Mouse (Mus musculus) heart, adult 8-10 months (tissue): ENCODE measurements around the gene Stac2. TPM values are rescaled to one million over a fixed set of nuclear protein-coding genes. Genes with fewer than 3 reads are reported as not detected.

ENCODE experiments used
- DNase-seq: peaks from one replicate; pipeline ENCODE4 v3.0.0; 2022; ENCODE audit warnings: low spot score
- total RNA-seq, 4 experiments: library from RNA; stranded (reverse); gene quantifications; 2 replicates each; pipeline ENCODE4 v1.2.4; 2022

The Stac2 gene
- total RNA-seq, 4 experiments from 2014 or later = 0.16 to 0.23 (median 0.19) TPM

DNA sequence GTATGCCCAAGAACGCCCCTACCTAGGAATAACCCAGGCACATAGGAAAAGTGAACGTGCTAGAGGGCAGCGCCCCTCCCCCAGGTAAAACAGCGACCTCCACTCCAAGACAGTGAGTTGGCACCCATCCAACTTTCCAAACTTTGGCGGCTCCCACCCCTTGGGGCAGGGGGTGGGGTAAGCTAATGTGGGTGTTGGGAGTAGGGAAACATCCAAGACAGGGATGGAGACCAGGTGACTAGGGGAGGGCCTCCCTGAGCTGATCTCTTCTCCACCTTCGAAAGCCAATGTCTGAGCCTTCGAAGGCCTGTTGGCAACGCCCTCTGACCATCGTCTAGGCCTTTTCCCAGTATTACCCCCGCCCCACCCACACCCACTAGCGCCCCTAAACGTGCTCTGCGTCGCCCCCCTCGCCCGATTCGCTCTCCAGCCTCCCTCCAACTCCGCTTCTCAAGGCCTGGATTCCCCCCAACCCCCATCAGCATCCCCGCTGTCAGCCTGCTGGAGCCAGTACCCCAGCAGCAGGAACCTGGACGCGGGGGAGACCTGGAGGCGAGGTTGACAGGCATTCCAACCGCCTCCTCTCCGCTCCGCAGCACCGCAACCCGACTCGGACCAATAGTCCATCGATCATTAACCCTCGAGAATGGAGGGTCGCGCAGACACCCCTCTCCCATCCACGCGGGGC lies 31.6 kb downstream of the Stac2 start:
- DNase-seq = no peak

- DNase-seq = no peak
Measured at GRCm38 (mm10) chr11:98021118-98021517, 32.1 kb downstream of the Stac2 start.

- no peak for DNase-seq
Measured at GRCm38 (mm10) chr11:98020710-98021109, 32.6 kb downstream of the Stac2 start.

GRCm38 (mm10) chr11:98019883-98020610 lies 33.2 kb downstream of the Stac2 start:
- DNase-seq = no peak

DNA sequence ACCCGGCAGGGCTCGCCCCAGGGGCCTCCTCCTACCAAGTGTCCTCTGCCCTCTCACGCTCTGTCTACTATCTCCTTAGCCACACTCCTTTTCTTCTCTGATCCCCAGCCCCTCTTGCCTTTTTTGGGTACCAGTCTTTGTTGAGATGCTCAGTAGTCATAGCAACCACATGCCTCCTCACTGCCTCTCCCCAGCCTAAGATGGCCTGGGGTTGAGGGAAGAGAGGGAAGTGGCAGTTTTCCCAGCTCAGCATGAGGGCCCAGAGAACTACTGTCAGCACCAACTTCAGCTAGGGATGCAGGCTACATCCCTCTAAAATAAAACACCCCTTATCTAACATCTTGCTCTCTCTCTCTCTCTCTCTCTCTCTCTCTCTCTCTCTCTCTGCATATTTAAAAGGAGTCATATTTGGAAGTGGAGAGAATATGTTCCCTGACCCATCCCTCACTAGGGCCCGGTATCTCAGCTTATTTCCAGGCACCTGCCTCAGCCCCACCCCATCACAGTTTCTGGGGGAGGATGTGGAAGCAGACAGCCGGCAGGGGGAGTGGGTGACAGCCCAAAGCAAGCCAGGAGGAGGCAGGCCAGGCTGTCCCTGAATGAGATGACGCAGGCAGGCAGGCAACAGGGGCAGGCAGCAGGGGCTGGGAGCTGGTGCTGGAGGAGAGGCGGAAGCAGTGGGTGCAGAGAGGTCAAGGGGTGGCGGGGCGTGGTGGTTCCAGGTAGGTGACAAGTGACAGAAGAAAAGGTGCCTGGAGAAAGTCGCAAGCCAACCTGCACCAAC lies 34.2 kb downstream of the Stac2 start:
- DNase-seq = no peak

DNA sequence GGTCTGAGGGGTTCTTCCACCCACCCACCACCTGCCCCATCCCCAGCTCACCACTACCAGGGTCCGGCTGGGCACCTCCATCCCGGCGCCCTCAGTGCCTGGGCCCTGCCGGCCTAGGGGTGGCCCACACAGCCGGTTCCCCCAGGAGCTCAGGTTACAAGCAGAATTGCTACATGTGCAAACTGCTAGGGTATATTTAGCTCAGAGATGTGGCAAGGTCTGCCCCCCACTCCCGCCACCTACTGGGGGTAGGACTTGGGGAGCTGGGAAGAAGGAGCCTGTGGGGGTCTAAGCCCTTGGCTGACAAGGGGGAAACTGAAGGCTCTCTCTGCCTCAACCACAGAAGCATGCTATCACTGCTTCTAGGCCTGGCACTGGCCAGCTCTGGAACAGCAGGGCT lies 35.0 kb downstream of the Stac2 start:
- DNase-seq = no peak

GRCm38 (mm10) chr11:98016824-98017223 lies 36.4 kb downstream of the Stac2 start:
- DNase-seq = no peak

DNA sequence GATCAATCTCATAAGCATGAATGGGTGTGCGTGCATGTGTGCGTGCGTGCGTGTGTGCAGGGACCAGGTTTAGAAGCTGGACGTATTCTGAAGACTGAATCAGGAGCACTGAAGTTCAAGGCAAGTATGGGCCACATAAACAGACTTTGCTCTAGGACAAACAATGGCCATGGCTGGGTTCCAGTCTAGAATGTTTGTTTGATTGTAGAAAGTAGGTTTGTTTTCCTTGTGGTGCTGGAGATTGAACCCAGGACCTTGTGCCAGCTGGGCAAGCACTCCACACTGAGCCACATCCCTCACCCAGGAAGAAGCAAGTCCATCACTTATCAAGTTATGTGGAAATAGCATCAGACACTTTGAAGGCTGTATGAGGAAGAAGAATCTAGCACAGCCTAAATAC lies 37.1 kb downstream of the Stac2 start:
- DNase-seq = no peak

- DNase-seq = no peak
Measured at GRCm38 (mm10) chr11:98012831-98013230, 40.4 kb downstream of the Stac2 start.

GRCm38 (mm10) chr11:98011716-98012115 lies 41.5 kb downstream of the Stac2 start:
- no peak for DNase-seq

DNA sequence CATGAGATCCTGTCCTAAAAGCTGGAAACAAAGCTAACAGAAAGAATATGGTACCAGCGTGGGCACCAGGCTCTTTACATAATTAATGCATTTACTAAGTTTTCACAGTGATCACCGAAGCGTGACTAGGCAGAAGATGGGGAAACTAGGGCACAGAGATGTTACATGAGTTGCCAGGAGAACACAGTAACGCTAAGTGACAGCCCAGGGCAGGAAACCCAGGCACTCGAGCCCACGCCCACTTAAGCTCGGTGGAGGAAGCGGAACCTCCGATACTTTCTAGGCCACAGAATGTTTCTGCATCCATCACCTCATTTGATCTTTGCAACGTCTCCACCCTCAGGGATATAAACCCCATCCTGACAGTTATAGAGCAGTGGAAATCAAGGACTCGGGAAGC lies 45.2 kb downstream of the Stac2 start:
- DNase-seq = no peak

DNA sequence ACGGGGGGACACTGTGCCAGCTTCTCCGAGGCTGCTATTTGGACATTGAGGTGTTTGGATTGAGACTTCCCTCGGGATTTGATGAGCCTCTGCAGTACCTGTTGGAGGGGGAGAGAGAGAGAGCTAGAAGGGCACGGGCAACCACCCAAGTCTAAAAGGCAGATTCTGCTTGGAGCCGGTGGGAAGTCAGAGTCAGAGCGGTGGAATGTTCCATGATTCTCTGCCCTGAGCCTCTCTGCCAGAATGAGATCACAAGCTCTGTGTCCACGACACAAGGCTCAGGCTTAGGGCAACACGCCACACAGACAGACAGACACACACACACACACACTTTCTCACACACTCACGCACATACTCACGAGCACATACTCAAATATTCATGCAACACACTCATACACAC lies 47.6 kb downstream of the Stac2 start:
- peak; percentile 62 for DNase-seq

DNA sequence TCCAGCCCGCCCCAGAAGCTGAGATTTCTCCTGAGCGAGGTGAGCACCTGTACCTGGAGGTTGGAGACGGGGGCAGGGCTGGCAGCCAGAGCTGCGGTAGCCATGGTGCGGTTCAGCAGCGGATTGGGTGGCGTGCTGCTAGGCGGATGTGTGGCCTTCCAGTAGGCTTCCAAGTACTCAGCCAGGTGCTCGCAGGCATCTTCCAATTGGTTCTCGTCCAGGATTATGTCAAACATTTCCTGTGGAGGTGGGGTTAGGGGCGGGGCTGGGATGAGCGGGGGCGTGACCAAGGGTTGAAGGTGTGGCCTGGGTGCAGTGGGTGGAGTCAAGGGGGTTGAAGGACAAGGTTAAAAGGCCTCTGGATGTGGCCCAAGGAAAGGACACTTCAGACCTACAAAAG lies 48.2 kb downstream of the Stac2 start:
- no peak for DNase-seq

GRCm38 (mm10) chr11:98004161-98004560 lies 49.1 kb downstream of the Stac2 start:
- DNase-seq = no peak

DNA sequence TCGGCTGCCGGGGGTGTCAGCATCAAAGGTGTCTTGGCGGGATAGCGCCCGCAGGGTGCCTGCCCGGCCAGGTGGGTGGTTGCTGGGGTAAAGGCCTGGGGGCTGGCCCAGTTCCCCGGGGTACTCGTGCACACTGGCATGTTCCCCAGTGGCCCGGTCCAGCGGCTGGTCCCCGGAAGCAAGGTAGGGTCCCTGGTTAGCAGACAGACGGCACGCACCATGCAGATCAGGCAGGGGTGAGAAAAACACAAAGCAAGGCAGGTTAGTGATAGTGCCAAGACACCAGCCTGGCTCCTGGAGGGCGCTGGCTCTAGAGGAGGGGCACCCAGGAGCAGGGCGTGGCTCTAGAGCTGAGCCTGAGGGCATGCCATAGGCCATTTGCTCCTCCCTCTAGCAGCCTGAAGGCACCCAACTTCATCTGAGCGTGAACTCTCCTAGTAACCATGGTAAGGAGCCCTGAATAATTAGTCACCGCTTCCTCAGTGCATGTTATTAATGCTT lies 50.0 kb downstream of the Stac2 start:
- DNase-seq = no peak

- DNase-seq = peak; percentile 69
Measured at GRCm38 (mm10) chr11:98002627-98003026, 50.6 kb downstream of the Stac2 start.

- no peak for DNase-seq
Measured at GRCm38 (mm10) chr11:98001986-98002385, 51.3 kb downstream of the Stac2 start.

- no peak for DNase-seq
Measured at GRCm38 (mm10) chr11:98001351-98001824, 51.9 kb downstream of the Stac2 start.

GRCm38 (mm10) chr11:98000378-98001140 lies 52.7 kb downstream of the Stac2 start:
- no peak for DNase-seq

DNA sequence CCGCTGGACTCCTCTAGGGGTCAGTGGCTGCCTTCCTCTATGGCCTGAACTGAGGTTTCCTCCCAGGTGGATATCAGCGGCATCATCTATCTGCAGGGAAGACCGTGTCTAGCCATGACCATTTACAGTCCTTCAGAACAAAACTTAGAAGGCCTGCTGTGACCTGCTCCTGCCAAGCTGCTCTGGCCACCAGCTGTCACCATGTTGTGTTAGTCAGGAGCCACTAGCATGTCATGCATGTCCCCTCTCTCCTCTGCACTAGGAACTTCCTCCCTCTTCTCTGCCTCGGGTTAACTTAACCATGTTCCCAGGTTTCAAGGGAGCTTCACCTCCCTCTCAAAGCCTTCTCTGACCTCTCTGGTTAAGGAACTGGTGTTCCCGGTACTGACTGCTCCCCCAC lies 53.5 kb downstream of the Stac2 start:
- no peak for DNase-seq

DNA sequence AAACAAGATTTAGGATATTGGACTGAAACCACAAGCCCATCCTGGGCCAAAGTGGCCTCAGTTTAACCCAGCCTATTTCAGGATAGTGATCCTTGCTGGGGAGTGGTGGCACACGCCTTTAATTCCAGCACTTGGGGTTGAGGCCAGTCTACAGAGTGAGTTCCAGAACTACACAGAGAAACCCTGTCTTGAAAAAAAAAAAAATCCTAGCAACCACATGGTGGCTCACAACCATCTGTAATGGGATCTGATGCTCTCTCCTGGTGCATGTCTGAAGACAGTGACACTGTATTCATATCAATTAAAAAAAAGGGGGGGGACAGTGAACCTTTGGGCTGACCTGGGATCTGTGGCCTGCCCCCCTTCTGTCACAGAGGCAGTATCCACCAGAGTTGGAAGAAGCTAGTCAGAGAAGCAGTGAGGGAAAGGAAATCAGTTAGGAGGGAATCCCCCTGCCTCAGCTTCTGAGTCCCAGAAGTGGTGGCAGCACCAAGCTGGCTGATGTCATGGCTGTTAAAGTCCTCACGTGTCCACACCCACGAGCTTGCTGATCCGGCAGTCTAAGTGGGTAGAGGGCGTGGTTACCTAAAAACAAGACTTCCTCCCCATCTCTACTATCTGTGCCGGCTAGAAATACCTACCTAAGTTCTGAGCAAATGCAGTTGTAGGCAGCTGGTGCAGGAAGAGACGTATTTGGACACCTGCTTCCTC lies 54.2 kb downstream of the Stac2 start:
- DNase-seq = no peak
